Mouse (Mus musculus) T-helper 17 cell (primary cell): ENCODE measurements around the gene Sox1.

ENCODE experiments used
- in situ Hi-C, 2 experiments: fragments of 300-600 bp; cut with MboI, MseI; formaldehyde crosslinking; loops; 1 replicate in 1 of 2; 2 replicates in 1 of 2; pipeline ENCODE4 v1.15.1; 2025; ENCODE audit warnings: high pct_unique_total_duplicates in 2 of 2

The Sox1 gene

GRCm38 (mm10) chr8:12388390-12389115 lies 6.5 kb upstream of the Sox1 start:
- in situ Hi-C loops: loop anchor here in 1 of 2 experiments (25.0 kb wide), 1 partner anchor 1649 kb away; no protein-coding TSS in a partner anchor

GRCm38 (mm10) chr8:12389116-12389471 lies 6.0 kb upstream of the Sox1 start:
- in situ Hi-C loops: loop anchor here in 1 of 2 experiments (25.0 kb wide), 1 partner anchor 1648 kb away; no protein-coding TSS in a partner anchor

GRCm38 (mm10) chr8:12389801-12390639 lies 5.1 kb upstream of the Sox1 start:
- in situ Hi-C loops: loop anchor here in 1 of 2 experiments (25.0 kb wide), 1 partner anchor 1647 kb away; no protein-coding TSS in a partner anchor

DNA sequence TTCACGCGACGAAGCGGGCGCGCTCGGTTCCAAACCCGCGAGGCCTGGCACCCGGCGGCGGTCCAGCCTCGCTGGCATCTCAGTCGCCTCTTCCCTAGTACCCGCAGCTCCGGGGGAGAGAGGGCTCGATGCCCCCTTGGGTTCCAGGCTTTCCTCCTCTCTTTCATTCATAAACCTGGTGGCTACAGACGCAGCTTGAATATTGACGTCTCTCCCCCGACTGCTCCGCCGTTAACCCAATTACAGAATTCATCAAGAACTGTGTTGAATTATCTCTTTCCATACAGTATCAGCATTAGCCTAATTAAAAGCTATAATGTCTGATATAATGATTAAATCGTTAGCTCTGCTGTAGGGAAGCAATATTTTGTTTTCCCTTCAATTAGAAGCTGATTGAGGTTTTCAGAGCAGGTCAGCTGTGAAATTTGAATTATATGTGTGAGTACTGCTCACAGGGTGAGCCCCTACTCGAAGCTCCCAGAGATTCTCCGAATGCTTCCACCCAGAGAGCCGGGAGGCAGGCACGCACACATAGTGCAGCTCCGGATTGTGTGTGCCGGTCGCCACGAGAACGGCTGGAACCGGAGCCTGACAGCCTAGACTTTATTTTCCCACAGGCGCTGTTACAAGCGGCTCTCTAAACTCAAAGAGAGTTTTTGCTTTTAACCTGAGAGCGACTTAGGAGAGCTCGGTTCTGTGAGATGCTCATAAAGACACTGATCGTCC lies 4.3 kb upstream of the Sox1 start:
- in situ Hi-C loops: loop anchor here in 1 of 2 experiments (25.0 kb wide), 1 partner anchor 1646 kb away; no protein-coding TSS in a partner anchor

- in situ Hi-C loops: loop anchor here in 1 of 2 experiments (25.0 kb wide), 1 partner anchor 1646 kb away; no protein-coding TSS in a partner anchor
Measured at GRCm38 (mm10) chr8:12391366-12392250, 3.5 kb upstream of the Sox1 start.

GRCm38 (mm10) chr8:12392801-12393200 lies 2.3 kb upstream of the Sox1 start:
- in situ Hi-C loops: loop anchor here in 1 of 2 experiments (25.0 kb wide), 1 partner anchor 1644 kb away; no protein-coding TSS in a partner anchor

DNA sequence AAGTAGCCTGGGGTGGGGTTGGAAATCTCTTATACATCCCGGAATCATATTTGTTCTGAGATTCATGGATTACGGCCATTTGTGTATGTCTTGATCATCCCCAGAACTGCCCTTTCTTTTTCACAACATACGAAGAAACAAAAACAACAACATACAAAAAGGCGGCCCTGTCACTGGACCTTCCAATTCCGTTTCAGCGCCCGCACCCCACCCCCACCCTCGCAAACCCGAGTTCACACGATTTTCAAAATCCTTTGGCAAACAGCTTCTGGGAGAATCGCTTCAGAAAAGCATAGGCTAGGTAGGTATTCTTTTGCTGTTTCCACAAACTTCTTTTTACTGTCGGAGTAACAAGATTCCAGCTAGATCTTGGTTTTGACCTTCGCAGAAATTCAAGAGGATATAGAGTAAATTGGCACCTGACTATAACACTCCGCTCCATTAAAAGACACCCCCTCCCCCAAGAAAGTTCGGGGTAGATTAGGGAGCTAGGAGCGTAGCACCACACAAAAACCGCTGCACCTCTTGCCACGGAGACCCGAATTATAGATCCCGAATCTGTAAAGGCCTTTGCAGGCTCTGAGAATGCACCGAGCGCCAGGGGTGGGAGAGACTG lies 602 bp upstream of the Sox1 start:
- in situ Hi-C loops: loop anchor here in 1 of 2 experiments (25.0 kb wide), 1 partner anchor 1643 kb away; no protein-coding TSS in a partner anchor

DNA sequence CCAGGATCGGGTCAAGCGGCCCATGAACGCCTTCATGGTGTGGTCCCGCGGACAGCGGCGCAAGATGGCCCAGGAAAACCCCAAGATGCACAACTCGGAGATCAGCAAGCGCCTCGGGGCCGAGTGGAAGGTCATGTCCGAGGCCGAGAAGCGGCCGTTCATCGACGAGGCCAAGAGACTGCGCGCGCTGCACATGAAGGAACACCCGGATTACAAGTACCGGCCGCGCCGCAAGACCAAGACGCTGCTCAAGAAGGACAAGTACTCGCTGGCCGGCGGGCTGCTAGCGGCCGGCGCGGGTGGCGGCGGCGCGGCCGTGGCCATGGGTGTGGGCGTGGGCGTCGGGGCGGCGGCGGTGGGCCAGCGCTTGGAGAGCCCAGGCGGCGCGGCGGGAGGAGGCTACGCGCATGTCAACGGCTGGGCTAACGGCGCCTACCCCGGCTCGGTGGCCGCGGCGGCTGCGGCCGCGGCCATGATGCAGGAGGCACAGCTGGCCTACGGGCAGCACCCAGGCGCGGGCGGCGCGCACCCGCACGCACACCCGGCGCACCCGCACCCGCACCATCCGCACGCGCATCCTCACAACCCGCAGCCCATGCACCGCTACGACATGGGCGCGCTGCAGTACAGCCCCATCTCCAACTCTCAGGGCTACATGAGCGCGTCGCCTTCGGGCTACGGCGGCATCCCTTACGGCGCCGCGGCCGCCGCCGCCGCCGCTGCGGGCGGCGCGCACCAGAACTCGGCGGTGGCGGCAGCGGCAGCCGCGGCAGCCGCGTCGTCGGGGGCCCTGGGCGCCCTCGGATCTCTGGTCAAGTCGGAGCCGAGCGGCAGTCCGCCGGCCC lies 1.6 kb downstream of the Sox1 start:
- in situ Hi-C loops: loop anchor here in 1 of 2 experiments (25.0 kb wide), 1 partner anchor 1641 kb away; no protein-coding TSS in a partner anchor

- in situ Hi-C loops: loop anchor here in 1 of 2 experiments (25.0 kb wide), 1 partner anchor 1640 kb away; no protein-coding TSS in a partner anchor
Measured at GRCm38 (mm10) chr8:12397346-12397925, 2.3 kb downstream of the Sox1 start.

GRCm38 (mm10) chr8:12398011-12398945 lies 3.2 kb downstream of the Sox1 start:
- in situ Hi-C loops: loop anchor here in 1 of 2 experiments (25.0 kb wide), 1 partner anchor 1639 kb away; no protein-coding TSS in a partner anchor

- in situ Hi-C loops: loop anchor here in 1 of 2 experiments (25.0 kb wide), 1 partner anchor 1638 kb away; no protein-coding TSS in a partner anchor
Measured at GRCm38 (mm10) chr8:12399421-12400205, 4.5 kb downstream of the Sox1 start.

- in situ Hi-C loops: no loop called here
Measured at GRCm38 (mm10) chr8:12400611-12401390, 5.7 kb downstream of the Sox1 start.

DNA sequence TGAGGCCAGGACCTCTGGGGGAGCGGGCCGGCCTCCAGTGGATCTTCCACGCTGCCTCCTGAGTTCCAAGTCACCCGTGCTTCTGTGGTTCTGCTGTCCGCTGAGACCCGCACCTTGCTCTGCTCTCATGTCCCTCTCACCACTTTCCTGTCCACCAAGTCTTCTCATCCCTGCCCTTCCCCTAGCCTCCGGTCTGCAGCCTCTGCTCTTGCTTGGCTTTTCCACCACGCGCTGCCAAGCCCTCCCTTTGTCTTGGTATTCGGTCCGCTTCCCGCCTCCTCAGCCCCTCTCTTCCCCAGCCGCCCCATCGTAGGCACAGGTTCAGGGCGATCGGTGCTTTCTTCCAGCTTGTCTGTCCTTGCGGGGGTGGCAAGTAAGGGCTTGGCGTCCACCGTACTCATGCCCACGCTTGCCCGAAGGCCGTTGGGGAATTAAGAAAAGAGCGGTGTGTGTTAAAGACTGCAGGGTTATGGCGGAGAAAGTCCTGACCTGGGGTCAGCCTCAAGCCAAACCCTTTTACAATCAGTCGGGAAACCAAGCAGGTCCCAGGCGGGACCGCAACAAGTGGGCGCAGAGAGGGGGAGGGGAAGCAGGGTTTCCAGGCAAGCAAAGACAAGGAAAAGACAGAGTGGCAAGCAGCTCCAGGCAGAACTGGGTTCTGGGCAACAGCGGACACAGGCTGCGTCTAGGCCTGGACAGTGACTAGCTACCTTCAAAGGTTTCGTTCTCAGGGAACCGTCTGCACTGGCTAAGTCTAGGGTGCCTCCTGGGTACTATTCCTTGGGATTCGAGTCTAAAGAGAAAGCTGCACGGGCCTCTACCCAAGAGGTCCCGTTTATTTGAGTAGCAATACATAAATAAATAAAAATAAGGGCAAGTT lies 6.5 kb downstream of the Sox1 start:
- in situ Hi-C loops: no loop called here

DNA sequence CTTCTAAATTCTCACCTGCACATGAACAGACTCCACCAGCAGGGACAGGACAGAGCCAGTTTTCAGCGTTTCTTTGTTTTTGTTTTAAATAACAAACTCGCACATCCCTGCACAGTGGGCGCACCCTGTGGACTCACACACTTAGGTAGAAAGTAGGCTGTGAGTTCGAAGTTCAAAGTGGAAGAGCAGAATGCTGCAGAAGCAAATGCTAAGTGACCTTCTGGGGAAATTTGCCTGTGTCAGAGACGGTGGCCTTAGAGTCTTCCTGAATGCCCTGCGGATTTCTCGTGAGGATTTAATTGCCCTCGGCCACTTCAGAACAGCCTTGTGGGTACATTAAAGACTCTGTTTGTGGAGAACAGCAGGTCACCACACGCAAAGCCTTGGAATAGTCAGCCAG lies 7.6 kb downstream of the Sox1 start:
- in situ Hi-C loops: no loop called here

- in situ Hi-C loops: no loop called here
Measured at GRCm38 (mm10) chr8:12408020-12408419, 12.9 kb downstream of the Sox1 start.
